Mouse (Mus musculus): ENCODE measurements around the gene Apobr. TPM values are rescaled to one million over a fixed set of nuclear protein-coding genes. Genes with fewer than 3 reads are reported as not detected.

Gene Apobr
- polyA plus RNA-seq, 1 experiment from 2014 or later, result 2.3 TPM

DNA sequence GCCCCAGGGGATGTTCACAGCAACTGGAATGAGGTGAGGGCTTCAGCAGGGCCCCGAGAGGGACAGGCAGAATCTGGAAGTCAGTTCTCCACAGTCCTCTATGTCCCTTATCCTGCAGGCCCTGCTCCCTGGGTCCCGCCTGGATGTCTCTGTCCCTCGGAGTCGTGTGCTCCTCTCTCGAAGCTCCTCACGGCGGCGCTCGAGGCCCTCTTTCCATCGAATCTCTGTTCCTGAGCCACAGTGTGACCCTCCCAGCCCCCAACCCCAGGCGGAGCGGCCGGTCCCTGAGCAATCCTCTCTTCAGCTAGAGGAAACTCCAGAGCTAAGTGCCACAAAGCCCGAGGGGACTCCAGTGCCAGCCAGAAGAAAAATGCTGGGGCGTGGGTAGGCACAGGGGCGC, 3.0 kb downstream of the Apobr start:
- ATAC-seq (ENCODE audit: low read depth), result peak; percentile 63
- no peaks in the 10 kb centered on the region for H3K36me3 ChIP-seq (ENCODE audit: control insufficient read depth, insufficient read depth, low read length)
- H3K9me3 ChIP-seq (ENCODE audit: control insufficient read depth, low read length), result no peaks in the 10 kb centered on the region
- H3K4me3 ChIP-seq (ENCODE audit: low read length), result no peak overlapping the region
- H3K27ac ChIP-seq (ENCODE audit: low read length), result no peak overlapping the region
- 8% methylated on average over 16 of the region's 16 CpGs for WGBS
- peaks cover 3% of the 10 kb centered on the region for H3K4me1 ChIP-seq (replicated peaks; ENCODE audit: control insufficient read depth, insufficient read depth, low read length)
- no peaks in the 10 kb centered on the region for H3K27me3 ChIP-seq (ENCODE audit: control insufficient read depth, insufficient read depth, low read depth, low read length)
- H3K4me2 ChIP-seq (ENCODE audit: low read depth, low read length), result peak overlapping the region; percentile 6; the same call in 1 of the 2 replicates
- H3K9ac ChIP-seq (ENCODE audit: low read length), result peak overlapping the region; percentile 39; the same call in 1 of the 2 replicates

DNA sequence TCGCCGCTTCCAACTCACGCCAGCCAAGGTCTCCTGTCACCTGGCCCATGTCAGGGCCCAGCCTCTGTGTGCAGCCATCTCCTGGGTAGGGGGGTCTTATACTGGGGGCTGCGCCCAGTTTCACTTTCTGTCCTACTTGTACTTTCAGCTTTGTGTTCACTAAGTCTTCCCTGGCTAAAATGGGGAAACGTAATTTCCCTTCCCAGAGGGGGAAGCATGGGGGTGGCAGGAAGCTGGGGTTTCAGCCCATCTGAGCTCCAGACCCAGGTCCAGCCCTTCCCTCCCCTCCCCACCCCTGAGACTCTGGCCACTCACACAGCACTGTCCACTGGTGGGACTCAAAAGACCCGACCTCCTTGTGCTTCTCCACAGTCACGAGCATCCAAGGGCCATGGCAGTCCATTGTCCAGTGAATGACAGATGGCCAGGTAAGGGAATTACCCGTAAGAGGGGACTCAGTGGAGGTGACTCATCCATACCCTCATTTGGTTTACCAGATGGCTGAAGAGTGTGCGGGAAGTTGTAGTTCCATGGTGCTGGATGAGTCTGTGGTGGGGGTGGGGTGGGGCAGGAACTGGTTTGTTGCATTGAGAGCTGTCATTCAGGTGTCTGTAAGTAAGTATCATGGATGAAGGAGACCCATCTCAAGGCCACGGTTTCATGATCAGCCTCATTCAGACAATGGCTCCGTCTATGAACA, 10.3 kb downstream of the Apobr start, which contains the start of gene Il27:
Gene Il27 (minus strand): TSS at position 80 of the 700 bp plus-strand sequence.
- ATAC-seq (ENCODE audit: low read depth), result no peak
- H3K4me1 ChIP-seq (replicated peaks; ENCODE audit: control insufficient read depth, insufficient read depth, low read length), result no peaks in the 10 kb centered on the region
- 79% methylated on average over 11 of the region's 11 CpGs for WGBS
- no peak within 1 kb of the TSS for H3K4me2 ChIP-seq (ENCODE audit: low read depth, low read length)
- no peaks in the 10 kb centered on the region for H3K36me3 ChIP-seq (ENCODE audit: control insufficient read depth, insufficient read depth, low read length)
- no peaks in the 10 kb centered on the region for H3K9me3 ChIP-seq (ENCODE audit: control insufficient read depth, low read length)
- H3K9ac ChIP-seq (ENCODE audit: low read length), result no peak within 1 kb of the TSS
- no peaks in the 10 kb centered on the region for H3K27me3 ChIP-seq (ENCODE audit: control insufficient read depth, insufficient read depth, low read depth, low read length)
- H3K4me3 ChIP-seq (ENCODE audit: low read length), result no peak within 1 kb of the TSS
- no peak within 1 kb of the TSS for H3K27ac ChIP-seq (ENCODE audit: low read length)

DNA sequence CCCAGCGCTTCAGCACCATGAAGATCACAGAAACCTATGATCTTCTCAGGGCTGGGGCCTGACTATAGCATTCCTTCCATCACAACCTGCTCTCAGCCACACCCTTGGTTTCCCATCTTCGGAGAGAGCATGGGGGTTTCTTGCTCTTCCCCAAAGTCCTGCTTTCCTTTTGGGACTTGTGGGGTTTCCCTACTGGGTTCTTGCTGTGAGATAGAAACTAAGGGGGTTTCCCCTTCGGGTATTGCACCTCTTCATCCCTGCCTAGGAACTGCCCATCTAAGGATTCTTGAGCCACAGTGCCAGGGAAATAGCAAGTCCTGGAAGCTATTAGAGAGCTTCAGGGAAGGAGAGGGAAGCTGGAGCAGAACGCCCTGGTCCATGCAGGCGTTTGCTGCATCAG, 11.1 kb downstream of the Apobr start:
- ATAC-seq (ENCODE audit: low read depth), result no peak
- Histone ChIP-seq H3K4me2 (ENCODE audit: low read depth, low read length) (no peak overlapping the region), H3K9ac (ENCODE audit: low read length) (no peak overlapping the region), H3K4me3 (ENCODE audit: low read length) (no peak overlapping the region), H3K36me3 (ENCODE audit: control insufficient read depth, insufficient read depth, low read length) (no peaks in the 10 kb centered on the region), H3K9me3 (ENCODE audit: control insufficient read depth, low read length) (no peaks in the 10 kb centered on the region), H3K27ac (ENCODE audit: low read length) (no peak overlapping the region), H3K4me1 (replicated peaks; ENCODE audit: control insufficient read depth, insufficient read depth, low read length) (no peaks in the 10 kb centered on the region), H3K27me3 (ENCODE audit: control insufficient read depth, insufficient read depth, low read depth, low read length) (no peaks in the 10 kb centered on the region)
- 75% methylated on average over 5 of the region's 5 CpGs for WGBS

DNA sequence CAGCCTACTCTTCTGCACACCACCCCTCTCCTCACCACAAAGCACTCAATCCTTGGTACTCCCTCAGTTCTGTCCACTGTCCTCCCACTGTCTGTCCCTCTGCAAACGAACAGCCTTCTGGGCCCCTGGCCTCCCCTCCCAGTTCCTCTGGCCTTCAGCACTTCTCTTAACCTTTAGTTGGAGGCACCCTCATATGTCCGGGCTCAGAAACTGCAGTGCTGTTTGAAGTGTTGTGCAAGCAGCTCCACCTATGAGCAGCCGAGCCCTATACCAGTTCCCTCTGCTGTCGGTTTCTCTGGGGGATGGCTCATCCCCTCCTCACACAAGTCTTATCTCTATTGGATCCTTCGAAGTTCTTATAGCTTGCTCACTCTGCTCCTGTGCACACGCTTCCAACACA, 11.7 kb downstream of the Apobr start:
- 36% methylated on average over 6 of the region's 6 CpGs for WGBS
- no peaks in the 10 kb centered on the region for H3K4me1 ChIP-seq (replicated peaks; ENCODE audit: control insufficient read depth, insufficient read depth, low read length)
- no peak for ATAC-seq (ENCODE audit: low read depth)
- no peak overlapping the region for H3K4me3 ChIP-seq (ENCODE audit: low read length)
- H3K9ac ChIP-seq (ENCODE audit: low read length), result no peak overlapping the region
- H3K27ac ChIP-seq (ENCODE audit: low read length), result no peak overlapping the region
- H3K4me2 ChIP-seq (ENCODE audit: low read depth, low read length), result no peak overlapping the region
- no peaks in the 10 kb centered on the region for H3K9me3 ChIP-seq (ENCODE audit: control insufficient read depth, low read length)
- H3K27me3 ChIP-seq (ENCODE audit: control insufficient read depth, insufficient read depth, low read depth, low read length), result no peaks in the 10 kb centered on the region
- H3K36me3 ChIP-seq (ENCODE audit: control insufficient read depth, insufficient read depth, low read length), result no peaks in the 10 kb centered on the region

DNA sequence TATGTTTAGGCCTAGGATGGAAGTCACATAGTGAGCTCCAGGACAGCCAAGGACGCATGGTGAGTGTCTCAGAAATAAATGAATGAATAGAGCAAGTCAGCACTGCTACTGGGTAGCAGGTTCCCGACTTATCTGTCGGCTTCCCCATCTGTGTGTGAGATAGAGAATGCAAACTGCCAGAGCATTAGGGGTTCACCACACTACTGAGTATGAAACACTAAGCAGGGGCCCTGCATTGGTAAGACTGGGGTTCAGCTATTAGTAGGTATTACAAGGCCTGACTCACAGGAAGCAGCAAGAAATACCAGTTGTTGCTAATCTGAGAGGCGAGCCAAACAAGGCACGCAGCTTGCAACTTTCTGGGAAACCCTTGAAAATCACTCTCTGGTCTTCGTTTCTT, 14.2 kb downstream of the Apobr start:
- 70% methylated on average over 6 of the region's 6 CpGs for WGBS
- H3K36me3 ChIP-seq (ENCODE audit: control insufficient read depth, insufficient read depth, low read length), result no peaks in the 10 kb centered on the region

DNA sequence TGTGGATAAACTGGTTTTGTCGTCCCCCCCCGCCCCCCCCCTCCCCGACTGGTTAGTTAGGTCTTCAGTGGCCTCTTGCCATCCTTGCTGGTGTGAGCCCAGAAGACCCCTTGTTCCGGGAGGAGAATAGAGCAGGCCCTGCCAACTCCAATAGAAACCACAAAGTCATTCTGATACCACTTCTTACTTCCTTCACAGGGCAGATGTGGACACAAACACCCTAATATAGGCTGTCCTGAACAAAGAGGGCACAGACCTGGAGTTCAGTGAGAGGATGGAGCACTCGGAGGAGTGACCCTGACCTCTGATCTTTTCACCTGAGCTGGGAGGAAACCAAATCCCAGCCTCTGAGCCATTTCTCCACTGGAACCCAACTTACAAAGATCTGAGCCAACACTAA, 17.2 kb downstream of the Apobr start:
- Histone ChIP-seq H3K4me2 (ENCODE audit: low read depth, low read length) (no peak overlapping the region), H3K4me3 (ENCODE audit: low read length) (no peak overlapping the region), H3K27me3 (ENCODE audit: control insufficient read depth, insufficient read depth, low read depth, low read length) (no peaks in the 10 kb centered on the region), H3K4me1 (replicated peaks; ENCODE audit: control insufficient read depth, insufficient read depth, low read length) (0 out of 2 replicates have a peak, but pooled peaks cover 4% of the 10 kb centered on the region), H3K36me3 (ENCODE audit: control insufficient read depth, insufficient read depth, low read length) (no peaks in the 10 kb centered on the region), H3K9me3 (ENCODE audit: control insufficient read depth, low read length) (no peaks in the 10 kb centered on the region), H3K9ac (ENCODE audit: low read length) (no peak overlapping the region), H3K27ac (ENCODE audit: low read length) (no peak overlapping the region)
- no peak for ATAC-seq (ENCODE audit: low read depth)
- WGBS, result 23% methylated on average over 4 of the region's 5 CpGs

More for the DNA sequence above, 14.2 kb downstream of the Apobr start:
- no peak overlapping the region for H3K4me3 ChIP-seq (ENCODE audit: low read length)
- ATAC-seq (ENCODE audit: low read depth), result no peak
- H3K9me3 ChIP-seq (ENCODE audit: control insufficient read depth, low read length), result no peaks in the 10 kb centered on the region
- no peak overlapping the region for H3K27ac ChIP-seq (ENCODE audit: low read length)
- H3K27me3 ChIP-seq (ENCODE audit: control insufficient read depth, insufficient read depth, low read depth, low read length), result no peaks in the 10 kb centered on the region
- no peak overlapping the region for H3K9ac ChIP-seq (ENCODE audit: low read length)
- H3K4me1 ChIP-seq (replicated peaks; ENCODE audit: control insufficient read depth, insufficient read depth, low read length), result no peaks in the 10 kb centered on the region
- H3K4me2 ChIP-seq (ENCODE audit: low read depth, low read length), result no peak overlapping the region

DNA sequence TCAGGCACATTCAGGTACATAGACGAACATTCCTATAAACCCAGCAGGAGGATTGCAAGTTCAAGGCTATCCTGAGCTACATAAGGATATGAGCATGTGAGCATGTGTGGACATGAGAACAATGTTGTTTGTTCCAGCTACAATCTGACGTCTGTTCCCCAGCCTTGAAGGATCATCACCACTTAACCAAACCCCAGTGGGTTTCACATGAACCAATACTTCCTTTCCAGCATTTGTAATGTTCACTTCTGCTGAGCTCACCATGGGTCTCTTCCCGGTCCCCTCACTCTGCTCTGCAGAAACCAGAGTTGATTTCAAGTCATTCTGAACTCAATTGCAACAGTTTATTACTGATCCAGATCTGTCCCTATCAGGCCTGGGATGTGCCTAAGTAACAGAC, 17.9 kb downstream of the Apobr start:
- no peaks in the 10 kb centered on the region for H3K9me3 ChIP-seq (ENCODE audit: control insufficient read depth, low read length)
- H3K4me1 ChIP-seq (replicated peaks; ENCODE audit: control insufficient read depth, insufficient read depth, low read length), result 0 out of 2 replicates have a peak, but pooled peaks cover 4% of the 10 kb centered on the region
- H3K4me2 ChIP-seq (ENCODE audit: low read depth, low read length), result no peak overlapping the region
- H3K4me3 ChIP-seq (ENCODE audit: low read length), result no peak overlapping the region
- no peak overlapping the region for H3K27ac ChIP-seq (ENCODE audit: low read length)
- no peaks in the 10 kb centered on the region for H3K27me3 ChIP-seq (ENCODE audit: control insufficient read depth, insufficient read depth, low read depth, low read length)
- ATAC-seq (ENCODE audit: low read depth), result no peak
- no peak overlapping the region for H3K9ac ChIP-seq (ENCODE audit: low read length)
- 78% methylated on average over 3 of the region's 3 CpGs for WGBS
- H3K36me3 ChIP-seq (ENCODE audit: control insufficient read depth, insufficient read depth, low read length), result no peaks in the 10 kb centered on the region

DNA sequence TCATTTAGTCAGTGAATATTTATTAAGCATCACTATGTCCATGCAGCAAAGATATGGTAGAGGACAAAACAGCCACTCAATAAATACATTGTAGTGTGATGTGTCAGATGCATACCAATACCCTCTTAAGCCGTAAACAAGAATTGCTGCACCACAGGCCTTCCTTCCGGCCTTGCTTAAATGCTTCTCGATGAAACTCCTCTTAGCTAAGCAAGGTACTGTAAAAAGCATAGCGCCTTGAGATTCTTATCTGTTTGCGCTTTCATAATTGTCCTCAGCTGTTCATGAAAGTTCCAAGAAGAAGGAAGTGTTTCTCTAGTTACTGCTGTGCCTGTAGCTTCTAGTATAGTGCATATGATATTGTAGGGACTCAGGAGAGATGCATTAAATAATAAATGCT, 21.9 kb downstream of the Apobr start:
- no peak overlapping the region for H3K4me2 ChIP-seq (ENCODE audit: low read depth, low read length)
- H3K27me3 ChIP-seq (ENCODE audit: control insufficient read depth, insufficient read depth, low read depth, low read length), result no peaks in the 10 kb centered on the region
- H3K36me3 ChIP-seq (ENCODE audit: control insufficient read depth, insufficient read depth, low read length), result no peaks in the 10 kb centered on the region
- H3K9me3 ChIP-seq (ENCODE audit: control insufficient read depth, low read length), result no peaks in the 10 kb centered on the region
- H3K4me1 ChIP-seq (replicated peaks; ENCODE audit: control insufficient read depth, insufficient read depth, low read length), result 0 out of 2 replicates have a peak, but pooled peaks cover 4% of the 10 kb centered on the region
- H3K4me3 ChIP-seq (ENCODE audit: low read length), result no peak overlapping the region
- H3K9ac ChIP-seq (ENCODE audit: low read length), result no peak overlapping the region
- peak overlapping the region; percentile 53; the same call in 1 of the 2 replicates for H3K27ac ChIP-seq (ENCODE audit: low read length)
- ATAC-seq (ENCODE audit: low read depth), result peak; percentile 32; the same call in 1 of the 2 replicates
- WGBS, result 60% methylated on average over 5 of the region's 5 CpGs

DNA sequence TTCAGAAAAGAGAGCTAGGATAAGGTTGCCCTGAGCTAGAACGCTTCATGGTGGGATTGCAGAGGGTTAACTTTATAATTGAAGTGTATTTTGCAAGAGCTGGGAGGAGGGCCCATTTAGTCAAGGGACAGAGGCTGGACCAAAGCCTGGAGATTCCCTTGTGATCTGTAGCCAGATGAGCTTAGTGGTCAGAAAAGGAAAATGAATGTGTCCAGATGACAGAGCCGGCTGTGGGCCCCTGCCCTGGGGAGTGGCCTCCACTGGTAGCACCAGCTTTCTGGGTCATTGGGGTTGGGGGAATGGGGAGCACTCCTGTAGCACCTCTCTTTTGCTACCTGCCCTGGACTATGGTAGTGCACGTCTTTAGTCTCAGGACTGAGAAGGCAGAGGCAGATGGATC, 22.3 kb downstream of the Apobr start:
- H3K27me3 ChIP-seq (ENCODE audit: control insufficient read depth, insufficient read depth, low read depth, low read length), result no peaks in the 10 kb centered on the region
- H3K4me3 ChIP-seq (ENCODE audit: low read length), result no peak overlapping the region
- H3K9me3 ChIP-seq (ENCODE audit: control insufficient read depth, low read length), result no peaks in the 10 kb centered on the region
- H3K4me1 ChIP-seq (replicated peaks; ENCODE audit: control insufficient read depth, insufficient read depth, low read length), result 0 out of 2 replicates have a peak, but pooled peaks cover 4% of the 10 kb centered on the region
- H3K4me2 ChIP-seq (ENCODE audit: low read depth, low read length), result no peak overlapping the region
- H3K36me3 ChIP-seq (ENCODE audit: control insufficient read depth, insufficient read depth, low read length), result no peaks in the 10 kb centered on the region
- no peak overlapping the region for H3K9ac ChIP-seq (ENCODE audit: low read length)
- ATAC-seq (ENCODE audit: low read depth), result peak; percentile 93
- 49% methylated on average over 3 of the region's 3 CpGs for WGBS
- no peak overlapping the region for H3K27ac ChIP-seq (ENCODE audit: low read length)
